Mouse (Mus musculus) mesoderm, embryonic 11.5 days (tissue): ENCODE data around the gene Anp32a.

Source experiments
- DNase-seq: peaks from one replicate; pipeline ENCODE4 v3.0.0-alpha.2; 2012; ENCODE audit warnings: low read depth, low spot score

Anp32a gene

DNA sequence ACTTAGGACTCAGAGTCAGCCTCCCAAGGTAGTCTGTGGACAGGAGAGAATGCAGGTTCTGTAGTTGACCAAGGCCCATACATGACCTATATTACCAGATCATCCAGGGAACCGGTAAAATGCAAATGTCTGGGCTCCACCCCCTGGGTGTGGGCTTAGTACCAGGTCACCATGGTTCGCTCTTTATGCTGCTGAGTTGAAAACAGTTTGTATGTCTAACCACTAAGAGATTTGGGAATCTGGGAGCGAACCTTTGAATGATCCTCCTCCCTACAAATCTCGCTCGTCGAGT is 5.2 kb downstream of the Anp32a start:
- DNase-seq, result no peak

GRCm38 (mm10) chr9:62347201-62347600 is 6.1 kb downstream of the Anp32a start:
- DNase-seq, result no peak

GRCm38 (mm10) chr9:62348050-62348449 is 7.0 kb downstream of the Anp32a start:
- no peak for DNase-seq

- no peak for DNase-seq
These were observed 7.4 kb downstream of the Anp32a start for GRCm38 (mm10) chr9:62348467-62348985.

- no peak for DNase-seq
These were observed 8.2 kb downstream of the Anp32a start for GRCm38 (mm10) chr9:62349250-62349649.

DNA sequence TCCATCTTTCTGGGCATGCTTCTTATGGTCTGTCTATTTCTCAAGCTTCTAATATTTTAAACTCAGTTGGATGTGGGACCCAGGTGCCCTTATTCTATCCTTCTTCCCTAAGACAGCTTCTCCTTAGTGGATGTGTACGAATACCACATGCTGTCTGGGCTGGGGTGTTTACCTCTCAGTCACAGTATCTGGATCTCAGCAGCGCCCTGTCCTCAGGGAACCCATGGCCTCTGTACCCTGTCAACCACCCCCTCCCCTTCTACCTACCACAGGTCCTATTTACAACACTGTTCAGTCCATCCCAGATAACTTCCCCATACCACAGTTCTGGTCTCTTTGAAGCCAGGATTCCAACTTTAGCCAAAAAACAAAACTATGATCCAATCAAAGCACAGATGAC is 9.6 kb downstream of the Anp32a start:
- no peak for DNase-seq

DNA sequence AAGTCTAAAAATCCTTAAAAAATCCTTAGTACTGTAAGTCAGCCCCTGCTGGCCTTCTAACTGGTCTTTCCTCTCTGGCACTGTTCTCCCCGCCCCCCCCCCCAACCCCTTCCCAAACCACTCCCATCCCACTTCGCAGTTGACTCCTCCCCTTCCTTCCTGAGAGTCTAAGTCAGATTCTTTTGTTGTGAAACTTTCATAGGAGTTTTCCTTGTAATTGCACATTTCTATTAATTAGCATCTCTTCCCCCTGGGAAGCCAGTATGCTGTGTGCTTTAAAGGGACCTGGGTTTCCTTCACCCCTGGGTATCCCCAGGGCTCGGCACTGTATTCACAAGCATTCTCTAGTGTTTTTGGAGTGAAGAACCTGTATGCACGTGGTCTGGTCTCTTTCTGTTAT is 10.1 kb downstream of the Anp32a start:
- DNase-seq, result no peak

DNA sequence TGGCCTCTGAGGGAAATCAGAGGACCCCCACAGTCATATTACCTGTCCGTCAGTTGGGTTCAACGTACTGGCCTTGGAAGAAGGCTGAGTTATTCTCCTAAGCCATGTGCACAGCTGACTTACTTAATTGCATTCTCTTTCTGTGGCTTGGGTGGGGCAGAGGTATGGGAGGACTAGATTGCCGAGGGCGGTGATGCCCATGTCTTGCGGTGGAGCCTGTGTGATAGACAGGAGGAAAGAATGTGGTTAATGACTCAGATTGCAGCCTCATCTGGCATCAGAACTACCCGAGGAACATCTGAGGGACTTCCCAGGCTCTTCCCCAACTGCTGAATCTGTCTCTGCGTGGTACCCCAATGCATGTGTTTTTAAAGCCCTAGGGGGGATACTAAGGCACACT is 12.7 kb downstream of the Anp32a start:
- no peak for DNase-seq

DNA sequence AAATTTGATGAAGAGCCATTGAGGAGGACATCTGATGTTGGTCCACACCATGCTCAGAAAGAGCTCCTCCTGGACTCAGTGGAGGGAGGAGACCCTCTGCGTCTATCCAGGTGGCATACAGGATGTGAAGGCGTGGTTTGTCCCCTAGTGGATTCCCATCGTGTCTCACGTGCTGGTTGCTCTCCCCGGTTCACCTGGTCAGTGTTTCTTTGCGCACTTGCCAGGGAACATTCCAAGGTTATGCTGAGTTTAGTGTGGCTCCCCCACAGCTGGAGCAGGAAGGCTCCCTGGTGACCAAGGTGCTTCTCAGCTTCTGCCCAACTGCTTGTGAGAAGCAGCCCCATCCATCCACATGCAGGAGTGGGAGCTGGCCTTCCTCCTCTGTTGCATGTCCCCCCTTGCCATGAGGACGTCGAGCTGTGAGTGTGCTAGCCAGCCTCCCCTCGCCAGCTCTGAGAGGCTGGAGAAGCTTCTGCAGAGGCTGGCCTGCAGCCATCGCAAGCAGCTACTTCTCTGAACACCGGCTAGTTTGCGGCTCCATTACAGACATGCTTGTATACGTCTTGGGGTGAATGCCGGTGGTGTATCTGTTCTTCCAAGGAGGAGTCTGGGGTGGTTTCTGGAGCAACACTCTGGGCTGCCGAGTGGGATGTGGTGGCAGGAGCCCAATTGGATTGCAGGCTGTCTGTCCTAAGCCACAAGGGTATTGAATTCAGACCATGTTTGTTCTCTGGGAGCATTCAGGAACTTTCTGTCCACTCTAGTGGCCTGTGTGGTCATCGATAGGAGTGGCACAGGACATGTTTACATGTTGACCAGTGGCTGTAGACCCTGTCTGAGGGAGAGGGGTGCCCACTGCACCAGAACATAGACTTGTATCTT is 14.0 kb downstream of the Anp32a start:
- no peak for DNase-seq

GRCm38 (mm10) chr9:62355763-62356162 is 14.7 kb downstream of the Anp32a start:
- DNase-seq, result no peak

DNA sequence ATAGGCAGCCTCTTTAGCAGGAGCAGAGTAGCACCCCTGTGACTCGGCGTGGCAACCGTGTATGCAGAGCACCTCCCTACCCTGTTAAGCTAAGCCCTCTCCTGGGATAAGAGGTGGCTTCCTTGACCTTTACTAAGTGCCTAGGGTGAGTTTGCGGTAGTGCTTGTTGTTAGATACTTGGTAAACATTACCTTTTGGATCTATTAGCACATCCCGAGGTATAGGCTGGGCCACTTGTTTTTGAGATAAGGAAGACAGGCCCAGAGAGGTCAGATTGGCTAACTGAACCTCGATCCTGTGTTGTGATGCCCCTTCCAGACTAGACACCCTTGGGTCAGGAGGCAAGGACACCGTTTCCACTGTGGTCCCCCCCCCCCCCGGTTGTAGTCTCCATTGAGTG is 16.5 kb downstream of the Anp32a start:
- DNase-seq, result no peak

- DNase-seq, result no peak
These were observed 17.8 kb downstream of the Anp32a start for GRCm38 (mm10) chr9:62358851-62359250.

DNA sequence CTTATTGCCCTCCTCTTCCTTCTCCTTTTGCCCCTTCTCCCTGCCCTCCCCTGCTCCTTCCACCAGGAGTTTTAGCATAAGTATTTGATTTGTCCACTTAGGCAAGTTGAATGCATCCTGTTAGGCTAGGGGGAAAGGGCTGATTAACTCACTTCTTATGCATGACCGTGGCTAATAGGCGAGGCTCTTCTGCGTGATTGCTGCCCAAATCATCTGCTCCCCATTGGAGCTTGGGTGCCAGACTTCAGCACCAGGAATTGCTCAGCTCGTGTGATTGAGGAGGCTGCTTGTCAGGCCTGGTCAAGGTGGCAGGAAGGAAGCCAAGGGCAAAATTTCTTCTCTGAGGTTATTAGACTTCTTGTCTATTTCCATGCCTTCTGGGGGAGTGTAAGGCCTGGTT is 19.8 kb downstream of the Anp32a start:
- no peak for DNase-seq

- no peak for DNase-seq
These were observed 21.8 kb downstream of the Anp32a start for GRCm38 (mm10) chr9:62362835-62363385.

DNA sequence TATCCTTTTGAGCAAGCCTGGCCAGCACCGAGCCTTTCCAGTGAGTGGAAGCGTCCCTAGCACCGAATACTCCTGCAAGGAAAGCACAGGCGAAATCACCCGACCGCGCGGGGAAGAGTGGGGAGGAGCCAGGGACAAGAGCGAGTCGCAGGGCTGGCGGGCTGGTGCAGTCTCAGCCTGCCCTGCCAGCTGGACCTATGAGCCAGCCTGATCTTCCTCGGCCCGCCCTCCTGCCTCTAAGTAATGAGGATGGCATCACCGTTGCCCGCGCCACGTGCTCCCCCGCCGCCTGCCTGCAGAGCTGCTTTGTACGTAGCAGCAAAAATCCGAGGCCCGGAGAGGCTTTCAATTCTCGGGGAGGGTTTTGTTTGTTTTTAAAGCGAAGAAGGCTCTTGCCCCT is 22.5 kb downstream of the Anp32a start:
- peak; percentile 93 for DNase-seq

GRCm38 (mm10) chr9:62364216-62364615 is 23.1 kb downstream of the Anp32a start:
- no peak for DNase-seq

GRCm38 (mm10) chr9:62364831-62365230 is 23.7 kb downstream of the Anp32a start:
- DNase-seq, result no peak

DNA sequence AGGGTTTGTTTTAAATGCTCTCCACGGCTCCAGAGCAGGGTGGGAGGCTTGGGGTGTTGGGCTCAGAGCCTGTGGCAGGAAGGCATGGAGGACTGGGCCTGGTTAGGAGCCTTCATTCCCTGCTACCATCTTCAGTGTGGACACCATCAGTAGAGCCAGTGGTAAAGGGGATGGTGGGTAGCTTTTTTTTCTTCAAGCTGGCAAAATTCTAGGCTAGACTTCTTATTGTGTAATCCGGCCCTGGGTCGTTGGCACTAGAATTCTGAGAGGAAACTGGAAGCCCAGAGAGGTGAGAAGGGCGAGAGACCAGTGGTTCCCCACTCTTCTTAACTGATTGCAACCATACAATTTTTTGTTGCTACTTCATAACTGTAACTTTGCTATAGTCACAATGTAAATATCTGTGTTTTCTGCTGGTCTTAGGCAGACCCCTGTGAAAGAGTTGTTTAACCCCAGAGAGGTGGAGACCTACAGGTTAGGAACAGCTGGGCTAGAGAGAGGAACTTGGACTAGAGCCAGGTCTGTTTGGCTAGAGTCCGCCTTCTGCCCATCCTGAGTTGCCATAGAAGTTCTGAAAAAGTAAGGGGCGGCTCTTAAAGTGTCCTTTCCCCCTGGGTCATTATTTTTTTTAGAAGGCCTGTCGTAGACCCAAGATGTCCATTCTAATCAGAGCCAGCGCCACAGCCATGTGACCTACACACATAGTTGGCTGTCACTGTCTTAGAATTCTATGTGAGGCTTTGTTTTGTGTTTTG is 24.4 kb downstream of the Anp32a start:
- DNase-seq, result no peak

DNA sequence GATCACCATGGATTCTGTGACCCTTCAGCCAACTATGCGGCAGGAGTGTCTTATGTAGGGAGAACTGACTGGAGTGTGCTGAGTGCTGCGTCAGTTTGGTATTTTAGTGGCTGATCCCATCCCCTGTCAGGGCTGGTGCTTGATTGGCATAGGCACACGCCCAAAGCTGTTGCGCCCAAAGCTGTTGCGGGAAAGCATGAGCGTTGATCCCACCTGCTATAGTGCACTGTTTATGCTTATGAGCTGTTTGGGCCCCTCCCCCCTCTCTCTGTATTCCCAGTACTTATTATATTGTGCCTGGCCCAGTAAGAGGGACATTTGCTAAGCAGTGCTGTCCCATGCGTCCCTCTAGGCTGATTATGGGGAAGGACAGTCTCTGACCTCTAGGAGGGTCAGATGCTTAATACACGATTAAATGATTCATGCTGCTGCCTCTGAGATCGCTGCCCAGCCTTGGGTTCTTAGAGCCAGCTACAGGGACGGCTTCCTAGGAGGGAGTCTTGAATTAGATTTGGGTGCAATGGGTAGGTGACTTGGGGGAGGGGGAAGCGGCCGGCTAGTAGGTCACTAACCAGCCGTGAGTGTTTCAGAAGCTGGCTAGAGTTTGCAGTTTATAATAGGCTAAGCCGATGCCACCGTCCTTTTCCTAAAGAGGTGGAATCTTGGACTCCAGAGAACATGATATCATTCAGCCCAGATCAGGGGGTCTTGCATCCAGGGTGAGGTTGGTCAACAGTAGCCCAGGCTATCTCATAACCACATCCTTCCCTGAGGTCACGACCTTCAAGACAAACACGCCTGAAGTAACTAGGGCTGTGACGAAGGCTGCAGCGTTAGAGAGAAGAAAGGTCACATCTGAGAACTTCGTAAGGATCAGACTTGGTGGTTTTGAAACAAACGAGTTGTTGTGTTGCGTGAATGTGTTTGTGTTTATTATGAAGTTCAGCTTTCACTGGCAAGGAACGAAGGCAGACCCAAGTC is 25.7 kb downstream of the Anp32a start:
- DNase-seq, result no peak

DNA sequence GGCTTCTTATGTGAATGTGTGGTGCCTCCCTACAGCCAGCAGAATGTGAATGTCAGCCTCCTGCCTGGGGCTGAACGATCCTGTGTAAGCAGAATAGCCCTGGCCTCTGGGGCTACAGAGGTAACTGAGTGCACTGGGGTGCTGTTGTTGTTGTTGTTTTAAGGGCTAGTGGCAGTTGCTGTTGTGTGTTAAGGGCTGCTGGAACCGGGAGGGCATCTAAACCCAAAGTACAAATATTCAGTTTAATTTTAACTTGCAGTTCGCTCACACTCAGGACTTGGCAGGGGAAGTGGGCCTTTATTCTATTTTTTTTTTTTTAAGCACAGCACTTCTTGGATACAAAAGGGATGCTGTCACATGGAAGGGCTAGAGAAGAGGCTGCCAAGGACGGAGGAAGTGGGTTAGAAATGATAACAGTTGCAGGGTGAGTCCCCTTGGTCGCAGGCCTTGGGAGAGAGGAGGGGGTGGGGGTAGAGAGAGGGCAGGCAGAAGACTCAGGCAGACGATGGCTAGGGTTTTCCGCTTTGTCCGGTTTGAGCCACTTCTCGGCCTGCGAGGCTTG is 26.5 kb downstream of the Anp32a start:
- DNase-seq, result no peak

DNA sequence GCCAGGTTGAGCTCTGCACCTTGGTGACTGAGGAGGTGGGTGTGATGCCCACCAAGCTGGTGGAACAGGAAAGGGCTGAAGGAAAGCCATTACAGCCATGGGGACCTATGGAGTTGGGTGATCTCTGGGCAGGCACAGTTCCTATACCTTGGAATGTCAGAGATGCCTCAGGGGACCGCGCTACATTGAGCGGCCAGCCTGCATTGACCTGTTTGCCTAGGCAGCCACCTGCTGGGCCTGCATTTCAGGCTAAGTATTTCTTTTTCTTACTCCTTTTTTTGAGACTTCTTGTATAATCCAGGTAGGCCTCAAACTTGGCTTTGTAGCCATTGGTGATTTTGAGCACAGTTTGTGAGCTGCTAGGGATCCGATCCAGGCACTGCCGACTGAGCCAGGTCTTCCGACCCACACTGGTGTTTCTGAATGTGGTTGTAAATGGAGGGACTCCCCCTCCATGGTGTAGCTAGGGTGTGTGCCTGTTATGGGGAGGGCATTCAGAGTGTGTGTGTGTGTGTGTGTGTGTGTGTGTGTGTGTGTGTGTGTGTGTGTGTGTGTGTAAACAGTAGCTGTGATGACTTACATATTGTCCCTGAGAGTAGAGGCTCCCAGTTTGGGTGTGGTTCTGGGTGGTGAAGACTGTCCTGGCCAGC is 27.3 kb downstream of the Anp32a start:
- DNase-seq, result no peak
